Mouse (Mus musculus) lung, embryonic 16.5 days (tissue): Measurements from ENCODE around the gene Cyct. TPM values are rescaled to one million over a fixed set of nuclear protein-coding genes. Genes with fewer than 3 reads are reported as not detected.
A peak's percentile ranks its signal among the peaks of the same experiment; 100 is the strongest.

Experiments used
- ATAC-seq: fragments of 200-750 bp; cut with Nextera tagmentation; 2 replicates; pipeline ENCODE4 v1.8.0; 2017; ENCODE audit warnings: low read depth, mild to moderate bottlenecking, moderate library complexity
- H3K27ac ChIP-seq: fragments of 300-500 bp; sonication (generic); 2 replicates; pipeline ENCODE4 v1.5.1; 2014; ENCODE audit warnings: mild to moderate bottlenecking, control low read depth, low read length
- H3K27me3 ChIP-seq: fragments of 300-500 bp; sonication (generic); 2 replicates; pipeline ENCODE4 v1.6.1; 2014; ENCODE audit warnings: low read depth, low read length, mixed read lengths; ENCODE audit not compliant: control insufficient read depth, insufficient read depth
- H3K36me3 ChIP-seq: fragments of 300-500 bp; sonication (generic); 2 replicates; pipeline ENCODE4 v1.6.1; 2014; ENCODE audit warnings: low read length; ENCODE audit not compliant: control insufficient read depth, insufficient read depth
- H3K4me1 ChIP-seq: fragments of 300-500 bp; sonication (generic); replicated peaks from 2 replicates; pipeline ENCODE4 v1.6.1; 2014; ENCODE audit warnings: low read length, mixed read lengths; ENCODE audit not compliant: control insufficient read depth, insufficient read depth
- H3K4me2 ChIP-seq: fragments of 300-500 bp; sonication (generic); 2 replicates; pipeline ENCODE4 v1.6.1; 2014; ENCODE audit warnings: low read depth, low read length, control low read depth
- H3K4me3 ChIP-seq: fragments of 300-500 bp; sonication (generic); 2 replicates; pipeline ENCODE4 v1.5.1; 2014; ENCODE audit warnings: mild to moderate bottlenecking, low read length, control low read depth
- H3K9ac ChIP-seq: fragments of 300-500 bp; sonication (generic); 2 replicates; pipeline ENCODE4 v1.6.1; 2014; ENCODE audit warnings: low read length, control low read depth
- H3K9me3 ChIP-seq: fragments of 300-500 bp; sonication (generic); 2 replicates; pipeline ENCODE4 v1.6.1; 2016; ENCODE audit warnings: low read length; ENCODE audit not compliant: control insufficient read depth
- WGBS: fragments of 180-500 bp; shearing (Covaris S2); extraction: QIAGEN DNeasy Blood & Tissue Kit; methylation state at CpG from one replicate; pipeline ENCODE4 v1.1.7; 2014; 5-methylcytosine and 5-hydroxymethylcytosine counted together
- polyA plus RNA-seq: library from polyadenylated mRNA; unstranded; fragments of >200 nt; fragmentation: Nextera tagmentation; extraction: Ambion mirVana; gene quantifications from 2 replicates; pipeline ENCODE4 v1.2.1, GENCODE M21; 2015

Gene Cyct
- polyA plus RNA-seq, 1 experiment from 2014 or later, result not detected

DNA sequence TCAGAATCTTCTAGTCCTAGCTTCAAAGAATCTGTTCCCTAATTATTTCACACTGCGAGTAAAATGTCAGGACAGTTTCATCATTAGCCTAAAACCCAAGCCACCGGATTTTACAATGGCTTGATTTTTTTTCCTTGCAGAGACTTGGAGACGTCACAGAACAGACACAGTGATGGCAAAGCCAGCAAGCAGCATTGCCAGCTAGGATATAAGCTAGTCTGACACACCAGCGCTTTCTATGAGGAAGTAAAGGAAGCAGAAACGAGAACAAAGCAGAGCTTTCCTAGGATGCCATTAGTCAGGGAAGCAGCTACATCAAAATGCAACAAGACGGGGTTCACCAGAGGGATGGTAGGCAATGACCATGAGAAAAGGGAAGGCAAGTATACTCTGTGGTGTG, 12.4 kb downstream of the Cyct start:
- Histone ChIP-seq H3K4me1 (no peaks in the 10 kb centered on the region), H3K27ac (no peak overlapping the region), H3K4me3 (no peak overlapping the region), H3K9me3 (no peaks in the 10 kb centered on the region), H3K36me3 (no peaks in the 10 kb centered on the region), H3K27me3 (no peaks in the 10 kb centered on the region), H3K4me2 (no peak overlapping the region), H3K9ac (no peak overlapping the region)
- no peak for ATAC-seq
- 75% methylated on average over 6 of the region's 6 CpGs for WGBS

DNA sequence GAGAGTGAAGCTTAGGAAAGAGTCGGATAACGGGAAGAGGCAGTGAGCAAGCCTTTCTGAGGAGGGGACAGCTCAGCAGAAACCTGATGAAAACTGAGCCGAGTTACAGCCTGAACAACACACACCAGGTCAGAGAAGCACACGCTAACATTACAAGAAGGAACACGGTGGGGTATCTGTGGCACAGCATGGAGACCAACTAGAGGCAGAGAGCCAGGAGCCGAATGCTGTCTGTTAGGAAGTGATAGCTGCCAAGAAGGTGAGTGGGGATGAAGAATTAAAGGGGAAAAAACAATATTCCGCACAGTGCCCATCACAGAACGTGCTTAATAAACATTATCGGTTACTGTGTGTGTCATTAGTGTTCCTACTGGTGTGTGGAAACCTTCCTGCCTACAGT, 18.1 kb downstream of the Cyct start:
- WGBS, result 82% methylated on average over 9 of the region's 9 CpGs
- Histone ChIP-seq H3K9ac (no peak overlapping the region), H3K27ac (no peak overlapping the region), H3K4me3 (no peak overlapping the region), H3K9me3 (no peaks in the 10 kb centered on the region), H3K4me2 (no peak overlapping the region), H3K27me3 (peaks cover 5% of the 10 kb centered on the region; the same call in 1 of the 2 replicates), H3K36me3 (no peaks in the 10 kb centered on the region), H3K4me1 (no peaks in the 10 kb centered on the region)
- no peak for ATAC-seq

DNA sequence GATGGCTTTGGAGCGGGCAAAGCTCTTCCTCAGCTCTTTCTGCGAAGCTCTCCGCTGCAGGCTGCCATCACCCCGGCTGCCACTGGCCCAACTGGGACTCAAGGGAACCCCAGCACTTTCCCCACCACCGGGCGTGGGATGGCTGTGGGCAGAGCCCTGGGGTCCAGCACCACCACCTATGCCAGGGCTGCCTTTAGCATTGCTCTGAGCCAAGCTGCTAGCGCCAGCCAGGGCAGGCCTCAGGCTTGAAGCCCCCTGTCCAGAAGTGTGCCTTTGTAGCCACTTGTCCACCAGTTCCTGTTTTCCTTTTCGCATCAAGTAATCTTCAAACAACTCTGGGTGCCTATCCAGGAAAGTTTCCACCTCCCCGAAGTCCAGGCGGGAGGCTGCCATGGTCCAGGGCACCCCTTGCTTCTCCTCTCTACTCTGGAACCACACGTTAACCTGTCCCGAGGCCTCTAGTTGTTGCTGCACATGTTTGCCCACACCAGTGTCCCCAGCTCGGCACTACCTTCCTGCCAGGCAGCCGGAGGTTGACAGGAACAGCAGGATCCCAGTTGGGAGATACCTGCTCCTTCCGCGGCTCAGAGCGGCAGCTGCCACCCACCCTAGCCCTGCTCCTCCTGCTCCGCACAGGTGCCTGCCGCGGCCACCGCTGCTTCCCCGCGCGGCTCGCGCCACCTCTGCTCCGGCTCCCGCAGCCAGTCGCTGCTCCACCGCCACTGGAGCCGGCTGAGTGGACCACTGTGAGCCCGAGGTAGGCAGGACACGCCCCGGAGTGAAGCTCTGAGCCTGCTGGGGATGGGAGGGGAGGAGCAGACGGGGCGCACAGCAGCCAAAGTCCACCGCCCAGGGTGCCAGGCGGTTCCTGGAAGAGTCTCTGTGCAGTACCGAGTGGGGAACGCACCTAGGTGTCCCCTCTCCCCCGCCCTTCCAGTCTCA, 21.8 kb downstream of the Cyct start, which contains the start of gene Pde11a:
Gene Pde11a, minus strand, starts transcription at position 560 of the 942 bp plus-strand sequence.
- no peaks in the 10 kb centered on the region for H3K4me1 ChIP-seq
- H3K9me3 ChIP-seq, result no peaks in the 10 kb centered on the region
- 16% methylated on average over 40 of the region's 41 CpGs for WGBS
- no peaks in the 10 kb centered on the region for H3K36me3 ChIP-seq
- peaks cover 5% of the 10 kb centered on the region; the same call in 1 of the 2 replicates for H3K27me3 ChIP-seq
- H3K4me3 ChIP-seq, result peak within 1 kb of the TSS; percentile 53
- peak within 1 kb of the TSS; percentile 62 for H3K9ac ChIP-seq
- no peak within 1 kb of the TSS for H3K27ac ChIP-seq
- peak within 1 kb of the TSS; percentile 95 for H3K4me2 ChIP-seq
- ATAC-seq, result peak; percentile 60

DNA sequence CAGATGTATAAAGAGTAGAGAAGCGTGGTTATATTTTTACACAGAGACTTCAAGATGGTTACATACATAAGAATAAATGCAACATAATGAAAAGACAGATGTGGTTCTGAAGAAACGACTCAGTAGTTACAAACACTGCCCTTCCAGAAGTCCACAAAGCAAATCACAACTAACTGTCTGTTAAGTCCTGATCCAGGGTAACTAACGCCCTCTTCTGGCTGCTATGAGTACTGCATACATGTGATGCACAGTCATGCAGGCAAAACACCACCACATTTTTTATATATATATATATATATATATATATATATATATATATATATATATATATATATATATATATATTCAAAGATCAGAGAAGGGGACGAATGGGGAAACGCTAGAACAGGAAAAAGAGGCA, 25.7 kb downstream of the Cyct start:
- Histone ChIP-seq H3K27ac (no peak overlapping the region), H3K36me3 (no peaks in the 10 kb centered on the region), H3K4me3 (no peak overlapping the region), H3K9ac (no peak overlapping the region), H3K4me1 (no peaks in the 10 kb centered on the region), H3K4me2 (no peak overlapping the region), H3K9me3 (no peaks in the 10 kb centered on the region), H3K27me3 (peaks cover 5% of the 10 kb centered on the region; the same call in 1 of the 2 replicates)
- WGBS, result 66% methylated on average over 5 of the region's 5 CpGs
- no peak for ATAC-seq

DNA sequence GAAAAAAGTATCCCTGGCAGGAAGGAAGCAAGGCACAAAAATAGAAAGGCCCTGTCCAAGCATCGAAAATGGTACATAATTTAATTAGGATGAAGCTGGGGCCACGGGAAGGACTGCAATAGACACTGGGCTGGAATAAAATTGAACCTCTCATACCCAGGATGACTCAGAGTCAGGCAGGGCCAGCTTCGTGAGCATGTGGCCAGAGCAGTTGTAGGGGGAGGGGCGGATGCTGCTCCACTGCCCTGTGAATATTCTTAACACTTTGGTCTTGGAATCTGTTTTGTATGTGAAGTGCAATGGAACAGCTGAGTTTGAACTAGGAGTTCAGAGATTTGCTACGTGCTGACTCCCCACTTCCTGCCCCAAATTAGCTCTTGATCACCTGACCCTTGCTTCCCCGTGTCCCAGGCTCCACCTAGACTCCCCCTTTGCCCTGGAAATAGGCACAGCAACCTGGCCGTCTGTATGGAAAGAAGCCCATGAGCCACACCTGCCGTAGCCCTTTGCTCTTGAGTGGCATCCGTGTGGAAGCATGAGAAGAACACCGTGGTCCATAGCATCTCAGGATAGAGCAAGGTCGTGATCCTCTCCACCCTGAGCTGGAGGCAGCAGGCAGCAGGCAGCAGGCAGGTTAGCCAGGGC, 28.0 kb downstream of the Cyct start:
- H3K36me3 ChIP-seq, result no peaks in the 10 kb centered on the region
- H3K9ac ChIP-seq, result no peak overlapping the region
- H3K27me3 ChIP-seq, result no peaks in the 10 kb centered on the region
- ATAC-seq, result no peak
- H3K4me1 ChIP-seq, result no peaks in the 10 kb centered on the region
- WGBS, result 51% methylated on average over 11 of the region's 11 CpGs
- H3K27ac ChIP-seq, result no peak overlapping the region
- H3K4me3 ChIP-seq, result no peak overlapping the region
- H3K4me2 ChIP-seq, result no peak overlapping the region
- no peaks in the 10 kb centered on the region for H3K9me3 ChIP-seq

DNA sequence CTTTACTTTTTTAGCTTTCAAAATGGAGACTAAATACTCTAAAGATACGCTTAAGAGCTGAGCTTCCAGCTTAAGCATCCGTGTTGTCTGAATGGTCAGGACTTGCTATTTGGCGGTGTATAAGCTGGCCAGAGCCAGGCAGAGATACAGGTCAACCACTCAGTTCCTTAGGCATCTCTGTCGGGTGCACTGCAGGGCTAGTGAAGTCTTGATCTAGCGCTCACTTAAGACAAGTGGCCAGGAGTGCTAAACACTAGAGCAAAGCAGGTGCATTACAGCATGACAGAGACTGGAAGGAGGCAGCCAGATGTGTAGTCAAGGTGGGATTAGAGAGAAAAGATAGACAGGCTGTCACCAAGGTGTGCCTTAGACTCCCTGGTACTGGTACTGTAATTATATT, 30.2 kb downstream of the Cyct start:
- Histone ChIP-seq H3K9ac (no peak overlapping the region), H3K27me3 (no peaks in the 10 kb centered on the region), H3K36me3 (no peaks in the 10 kb centered on the region), H3K9me3 (no peaks in the 10 kb centered on the region), H3K4me1 (no peaks in the 10 kb centered on the region), H3K4me2 (no peak overlapping the region), H3K27ac (no peak overlapping the region), H3K4me3 (no peak overlapping the region)
- ATAC-seq, result no peak
- 79% methylated on average over 5 of the region's 5 CpGs for WGBS

DNA sequence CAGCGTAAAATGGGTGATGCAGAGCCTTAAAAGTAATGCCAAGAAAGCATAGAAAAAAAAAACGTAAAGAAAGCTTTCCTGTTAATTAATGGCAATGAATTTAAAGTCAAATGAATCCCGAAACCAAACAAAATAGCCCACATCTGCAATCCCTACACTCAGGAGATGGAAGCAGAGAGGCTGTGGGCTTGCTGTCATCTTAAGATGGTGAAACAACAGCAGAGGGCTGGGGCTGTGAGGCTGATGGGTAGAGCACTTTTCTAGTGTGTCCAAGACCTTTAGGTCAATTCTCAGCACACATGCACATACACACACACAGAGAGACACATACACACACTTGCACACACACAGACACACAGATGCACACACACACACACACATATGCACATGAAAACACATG, 34.1 kb downstream of the Cyct start:
- WGBS, result 81% methylated on average over 3 of the region's 3 CpGs
- no peaks in the 10 kb centered on the region for H3K9me3 ChIP-seq
- no peaks in the 10 kb centered on the region for H3K27me3 ChIP-seq
- H3K4me2 ChIP-seq, result no peak overlapping the region
- H3K4me3 ChIP-seq, result no peak overlapping the region
- H3K36me3 ChIP-seq, result no peaks in the 10 kb centered on the region
- H3K27ac ChIP-seq, result no peak overlapping the region
- no peak for ATAC-seq
- no peaks in the 10 kb centered on the region for H3K4me1 ChIP-seq
- no peak overlapping the region for H3K9ac ChIP-seq

DNA sequence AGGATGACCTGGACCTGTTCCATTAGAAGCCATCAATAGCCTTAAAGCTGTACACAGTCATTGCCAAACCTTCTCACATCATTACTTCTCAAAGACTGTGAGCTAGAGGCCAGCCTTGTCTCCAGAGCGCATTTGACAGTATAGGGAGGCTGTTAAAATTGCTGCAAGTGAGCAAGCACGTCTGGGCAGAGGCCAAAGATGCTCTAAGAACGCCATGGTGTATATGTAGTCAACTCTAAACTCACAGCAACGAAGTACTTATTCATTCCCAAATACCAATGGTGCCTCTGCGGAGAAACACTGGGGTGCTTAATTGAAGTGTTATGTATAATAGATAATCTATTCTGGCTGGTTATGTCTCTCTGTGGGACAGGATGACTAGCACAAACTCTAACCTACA, 35.8 kb downstream of the Cyct start:
- no peak overlapping the region for H3K4me2 ChIP-seq
- no peaks in the 10 kb centered on the region for H3K27me3 ChIP-seq
- H3K4me1 ChIP-seq, result no peaks in the 10 kb centered on the region
- H3K27ac ChIP-seq, result no peak overlapping the region
- H3K9ac ChIP-seq, result no peak overlapping the region
- H3K9me3 ChIP-seq, result no peaks in the 10 kb centered on the region
- no peak for ATAC-seq
- H3K4me3 ChIP-seq, result no peak overlapping the region
- H3K36me3 ChIP-seq, result no peaks in the 10 kb centered on the region
- 80% methylated on average over 5 of the region's 5 CpGs for WGBS

DNA sequence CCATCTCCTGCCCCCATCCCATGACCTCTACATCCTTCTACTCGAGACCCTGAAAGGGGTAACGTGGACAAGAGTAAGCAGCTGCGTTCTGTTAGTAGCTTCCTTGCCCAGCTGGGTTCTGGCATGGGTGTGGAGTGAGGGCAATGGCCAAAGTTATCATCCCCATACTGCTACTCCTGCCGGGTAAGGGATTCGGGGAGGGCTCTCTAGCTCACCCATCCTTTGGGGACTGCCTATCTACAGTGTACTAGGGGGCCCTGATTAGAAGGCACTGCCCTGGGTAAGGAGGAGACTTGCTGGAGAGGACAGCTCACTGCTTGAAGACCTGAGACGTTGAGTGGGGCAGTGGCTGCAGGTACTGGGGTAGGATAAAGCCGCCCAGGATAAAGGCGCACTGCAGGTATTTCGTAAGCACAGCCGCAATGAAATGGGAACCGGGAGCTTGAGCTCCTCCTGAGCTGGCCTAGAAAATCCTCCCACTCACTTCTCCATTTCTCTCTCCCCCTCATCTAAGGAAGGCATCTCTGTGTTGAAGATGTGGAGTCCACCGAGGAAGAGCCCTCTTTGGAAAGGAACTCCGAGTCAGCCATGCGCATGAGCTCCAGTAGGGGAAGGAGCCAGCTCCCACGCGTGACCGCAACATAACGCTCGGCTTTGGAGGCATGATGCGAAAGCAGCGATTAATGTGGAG, 36.9 kb downstream of the Cyct start:
- H3K4me3 ChIP-seq, result no peak overlapping the region
- no peak for ATAC-seq
- H3K27me3 ChIP-seq, result no peaks in the 10 kb centered on the region
- no peak overlapping the region for H3K9ac ChIP-seq
- no peak overlapping the region for H3K27ac ChIP-seq
- no peaks in the 10 kb centered on the region for H3K4me1 ChIP-seq
- no peaks in the 10 kb centered on the region for H3K9me3 ChIP-seq
- H3K4me2 ChIP-seq, result no peak overlapping the region
- WGBS, result 80% methylated on average over 21 of the region's 21 CpGs
- no peaks in the 10 kb centered on the region for H3K36me3 ChIP-seq
